Mouse (Mus musculus) liver, embryonic 14.5 days (tissue): Measurements from ENCODE around the gene Rgsl1. TPM values are rescaled to one million over a fixed set of nuclear protein-coding genes. Genes with fewer than 3 reads are reported as not detected.

Source experiments
- ATAC-seq: fragments of 200-750 bp; cut with Nextera tagmentation; 2 replicates; pipeline ENCODE4 v1.8.0; 2017; ENCODE audit warnings: moderate number of reproducible peaks, mild to moderate bottlenecking, moderate library complexity; ENCODE audit not compliant: insufficient read depth
- DNase-seq, 3 experiments: peaks; one replicate each; pipeline ENCODE4 v3.0.0-alpha.2; 2012 to 2013; ENCODE audit warnings: low read depth in 3 of 3, low spot score in 3 of 3
- H3K27ac ChIP-seq: fragments of 300-500 bp; sonication (generic); 2 replicates; pipeline ENCODE4 v1.5.1; 2014; ENCODE audit warnings: moderate library complexity, mild to moderate bottlenecking, control low read depth, inconsistent platforms
- H3K27me3 ChIP-seq: fragments of 300-500 bp; sonication (generic); 2 replicates; pipeline ENCODE4 v1.6.1; 2014; ENCODE audit warnings: mild to moderate bottlenecking, low read length, moderate library complexity; ENCODE audit not compliant: control insufficient read depth, insufficient read depth
- H3K36me3 ChIP-seq: fragments of 300-500 bp; sonication (generic); replicated peaks from 2 replicates; pipeline ENCODE4 v1.6.1; 2014; ENCODE audit warnings: low read depth; ENCODE audit not compliant: control insufficient read depth, insufficient read depth
- H3K4me1 ChIP-seq, 2 experiments: fragments of 200-500 bp in 1 of 2; fragments of 300-500 bp in 1 of 2; sonication (generic) in 1 of 2; replicated peaks; 2 replicates each; pipeline ENCODE4 v1.6.1; 2012 to 2014; ENCODE audit warnings: antibody characterized with exemption in 1 of 2, inconsistent platforms in 1 of 2, low read length in 1 of 2; ENCODE audit not compliant: control insufficient read depth in 2 of 2, insufficient read depth in 2 of 2
- H3K4me2 ChIP-seq: fragments of 300-500 bp; sonication (generic); 2 replicates; pipeline ENCODE4 v1.6.1; 2014; ENCODE audit warnings: low read depth, mild to moderate bottlenecking, control low read depth, moderate library complexity
- H3K4me3 ChIP-seq, 2 experiments: fragments of 200-500 bp in 1 of 2; fragments of 300-500 bp in 1 of 2; sonication (generic) in 1 of 2; 2 replicates each; pipeline ENCODE4 v1.5.1; 2012 to 2014; ENCODE audit warnings: low read depth in 2 of 2, low read length in 2 of 2, mild to moderate bottlenecking in 2 of 2, control low read depth in 1 of 2, inconsistent platforms in 1 of 2, moderate library complexity in 1 of 2; ENCODE audit not compliant: insufficient read depth in 1 of 2
- H3K9ac ChIP-seq: fragments of 300-500 bp; sonication (generic); replicated peaks from 2 replicates; pipeline ENCODE4 v1.6.1; 2014; ENCODE audit warnings: mild to moderate bottlenecking, control low read depth, moderate library complexity
- H3K9me3 ChIP-seq: fragments of 300-500 bp; sonication (generic); 2 replicates; pipeline ENCODE4 v1.6.1; 2016; ENCODE audit warnings: low read length, mixed read lengths; ENCODE audit not compliant: control insufficient read depth
- CTCF ChIP-seq: IDR thresholded peaks from 2 replicates; pipeline ENCODE4 v1.5.1; 2016; ENCODE audit warnings: antibody characterized with exemption, low read depth, control low read depth
- EP300 ChIP-seq: IDR thresholded peaks from 2 replicates; pipeline ENCODE4 v1.6.1; 2016; ENCODE audit warnings: antibody characterized with exemption, low read depth
- WGBS: fragments of 180-500 bp; shearing (Covaris S2); extraction: QIAGEN DNeasy Blood & Tissue Kit; methylation state at CpG from one replicate; pipeline ENCODE4 v1.1.7; 2014; ENCODE audit not compliant: insufficient replicate concordance; 5-methylcytosine and 5-hydroxymethylcytosine counted together
- polyA plus RNA-seq, 2 experiments: library from polyadenylated mRNA; depleted of rRNA in 1 of 2; stranded (reverse) in 1 of 2; unstranded in 1 of 2; fragments of >200 nt; fragmentation: Nextera tagmentation in 1 of 2; extraction: Ambion mirVana in 1 of 2; gene quantifications; 2 replicates each; pipeline versions ENCODE4 v1.2.1 to v1.2.3; 2012 to 2014

The Rgsl1 gene
- polyA plus RNA-seq, 2 experiments = 0.03 TPM; not detected in 1

DNA sequence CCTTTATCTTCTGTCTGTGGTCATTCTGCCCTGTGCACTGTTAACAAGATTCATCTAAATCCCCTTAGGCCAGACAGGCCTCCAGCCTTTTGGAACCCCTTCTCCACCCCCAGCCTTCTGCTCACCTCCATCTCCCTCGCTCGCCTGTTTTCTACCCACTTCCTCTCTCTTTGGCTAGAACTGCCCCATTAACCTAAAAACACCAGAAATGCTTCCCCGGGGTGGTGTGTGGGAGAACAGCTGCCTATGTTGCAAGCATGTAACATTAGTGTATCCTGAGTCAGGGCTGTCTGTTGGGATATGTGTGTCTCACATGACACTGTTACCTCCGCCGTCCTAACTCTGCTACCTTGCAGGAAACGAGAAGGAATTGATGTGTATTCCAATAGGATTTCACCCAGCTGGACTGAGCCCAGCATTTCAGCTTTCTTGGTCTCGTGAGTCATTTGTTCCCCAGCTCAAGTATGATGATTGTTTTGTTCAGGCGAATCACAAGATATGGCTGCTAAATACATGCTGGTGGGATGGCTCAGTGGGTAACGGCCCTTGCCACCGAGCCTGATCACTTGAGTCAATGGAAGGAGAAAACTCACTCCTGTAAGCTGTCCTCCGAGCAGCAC lies 1.7 kb downstream of the Rgsl1 start:
- Histone ChIP-seq H3K9ac (no peak overlapping the region), H3K9me3 (no peaks in the 10 kb centered on the region), H3K27ac (no peak overlapping the region), H3K4me1 (no peaks in the 10 kb centered on the region), H3K36me3 (no peaks in the 10 kb centered on the region), H3K4me2 (no peak overlapping the region), H3K27me3 (no peaks in the 10 kb centered on the region), H3K4me3 (no peak overlapping the region)
- DNase-seq = no peak
- ATAC-seq = no peak
- no peak for TF ChIP-seq EP300
- TF ChIP-seq CTCF = no peak
- WGBS = 53% methylated on average over 11 of the region's 11 CpGs

DNA sequence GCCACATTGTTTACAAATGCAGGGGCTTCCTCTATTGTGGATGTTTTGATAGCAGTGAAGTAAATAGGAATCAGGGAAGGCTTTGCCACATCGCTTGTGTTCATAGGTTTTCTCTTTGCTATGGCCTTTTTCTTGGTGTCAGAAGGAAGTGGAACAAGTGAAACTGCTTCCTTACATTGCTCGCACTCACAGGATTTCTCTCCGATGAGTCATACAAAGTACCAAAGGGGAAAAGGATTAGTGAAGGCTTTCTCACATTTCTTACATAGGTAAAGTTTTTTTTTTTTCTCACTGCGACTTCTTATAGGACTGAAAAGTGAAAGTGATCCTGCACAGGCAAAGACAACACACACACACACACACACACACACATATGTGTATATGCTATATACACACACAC lies 7.9 kb downstream of the Rgsl1 start:
- DNase-seq = no peak
- no peak for ATAC-seq
- Histone ChIP-seq H3K9me3 (no peaks in the 10 kb centered on the region), H3K27me3 (no peaks in the 10 kb centered on the region), H3K36me3 (no peaks in the 10 kb centered on the region), H3K4me2 (no peak overlapping the region), H3K9ac (no peak overlapping the region), H3K4me3 (no peak overlapping the region), H3K4me1 (no peaks in the 10 kb centered on the region), H3K27ac (no peak overlapping the region)
- 38% methylated on average over 4 of the region's 4 CpGs for whole genome bisulfite sequencing
- no peak for TF ChIP-seq EP300
- no peak for TF ChIP-seq CTCF

DNA sequence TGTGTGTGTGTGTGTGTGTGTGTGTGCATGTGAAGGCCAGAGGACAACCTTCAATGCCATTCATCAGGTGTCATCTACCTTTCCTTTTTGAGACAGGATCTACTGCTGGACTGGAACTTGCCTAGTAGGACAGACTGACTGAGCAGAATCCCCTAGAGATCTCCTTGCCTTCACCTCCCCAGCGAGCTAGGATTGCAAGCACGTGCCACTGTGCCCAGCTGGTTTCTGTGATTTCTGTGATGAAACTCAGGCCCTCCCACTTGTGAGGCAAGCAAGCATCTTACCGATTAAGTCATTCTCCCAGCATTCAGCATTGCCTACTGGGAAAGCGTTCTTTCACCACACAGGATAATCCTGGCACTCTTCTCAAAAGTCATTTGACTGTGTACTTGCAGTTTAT lies 13.2 kb downstream of the Rgsl1 start:
- Histone ChIP-seq H3K27me3 (no peaks in the 10 kb centered on the region), H3K4me1 (no peaks in the 10 kb centered on the region), H3K4me2 (no peak overlapping the region), H3K4me3 (no peak overlapping the region), H3K27ac (no peak overlapping the region), H3K9me3 (no peaks in the 10 kb centered on the region), H3K9ac (no peak overlapping the region), H3K36me3 (no peaks in the 10 kb centered on the region)
- WGBS = 58% methylated on average over 4 of the region's 4 CpGs
- no peak for DNase-seq
- no peak for TF ChIP-seq EP300
- no peak for TF ChIP-seq CTCF
- no peak for ATAC-seq

DNA sequence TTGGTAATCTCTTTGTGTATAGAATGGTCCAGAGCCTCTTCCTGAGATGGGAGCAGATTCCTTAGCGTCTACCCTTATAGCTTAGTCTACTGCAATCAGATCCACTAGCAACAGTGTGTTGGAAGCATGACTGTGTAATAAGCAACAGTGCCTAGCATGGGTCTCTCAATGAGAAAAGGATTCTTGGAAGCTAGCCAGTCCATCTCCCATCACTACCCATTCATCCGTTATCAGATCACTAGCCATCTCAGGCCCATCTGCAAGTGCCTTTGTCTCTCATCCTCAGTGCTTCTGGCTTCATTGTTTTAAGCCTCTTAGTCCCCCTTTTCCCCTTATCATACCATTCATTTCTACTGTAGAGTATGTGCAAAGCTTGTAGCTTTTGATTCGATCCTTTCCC lies 23.7 kb downstream of the Rgsl1 start:
- H3K27me3 ChIP-seq = no peaks in the 10 kb centered on the region
- no peak for DNase-seq
- no peaks in the 10 kb centered on the region for H3K36me3 ChIP-seq
- no peak for ATAC-seq
- H3K4me3 ChIP-seq = no peak overlapping the region
- no peak overlapping the region for H3K9ac ChIP-seq
- TF ChIP-seq EP300 (no peak), CTCF (no peak)
- WGBS = 49% methylated on average over 3 of the region's 3 CpGs
- no peak overlapping the region for H3K4me2 ChIP-seq
- H3K9me3 ChIP-seq = no peaks in the 10 kb centered on the region
- no peaks in the 10 kb centered on the region for H3K4me1 ChIP-seq
- H3K27ac ChIP-seq = no peak overlapping the region

DNA sequence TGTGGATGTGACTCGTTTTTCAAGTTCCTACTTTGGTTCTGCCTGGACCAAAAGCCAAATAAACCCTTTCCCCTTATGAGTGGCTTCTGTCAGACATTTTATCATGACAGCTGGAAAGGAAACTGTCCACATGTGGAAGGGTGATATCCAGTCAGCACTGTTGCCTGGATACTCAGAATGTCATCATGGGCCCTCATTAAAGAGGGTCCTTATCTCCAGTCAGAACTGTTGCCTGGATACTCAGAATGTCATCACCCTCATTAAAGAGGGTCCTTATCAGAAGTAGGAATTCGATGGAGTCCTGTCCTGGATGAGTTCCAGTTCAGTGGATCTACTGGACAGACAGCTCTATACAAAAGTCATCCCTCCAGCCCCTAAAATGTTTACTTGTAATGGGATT lies 29.7 kb downstream of the Rgsl1 start:
- Histone ChIP-seq H3K4me3 (no peak overlapping the region), H3K9ac (no peak overlapping the region), H3K4me2 (no peak overlapping the region), H3K9me3 (no peaks in the 10 kb centered on the region), H3K27ac (no peak overlapping the region), H3K27me3 (no peaks in the 10 kb centered on the region), H3K36me3 (no peaks in the 10 kb centered on the region), H3K4me1 (no peaks in the 10 kb centered on the region)
- DNase-seq (no peak), ATAC-seq (no peak)
- WGBS = 23% methylated on average over 2 of the region's 2 CpGs
- TF ChIP-seq CTCF = no peak
